Mouse (Mus musculus): ENCODE measurements at regions not wholly inside any gene's neighbourhood (a gene's known extent, or its start where the extent isn't known, plus 50 kb on each side); places are given as distances from the start of the nearest gene placed in this dataset.

- Histone ChIP-seq H3K9me3 (ENCODE audit: control insufficient read depth, low read length) (no peaks in the 10 kb centered on the region), H3K9ac (ENCODE audit: low read depth, low read length) (no peak overlapping the region), H3K4me1 (replicated peaks; ENCODE audit: control insufficient read depth, insufficient read depth, low read length) (no peaks in the 10 kb centered on the region), H3K4me3 (ENCODE audit: low read depth, low read length) (no peak overlapping the region), H3K36me3 (ENCODE audit: control insufficient read depth, insufficient read depth, low read length) (no peaks in the 10 kb centered on the region), H3K27me3 (replicated peaks; ENCODE audit: control insufficient read depth, insufficient read depth, low read length) (no peaks in the 10 kb centered on the region), H3K27ac (ENCODE audit: low read depth, low read length) (no peak overlapping the region), H3K4me2 (no peak overlapping the region)
- ATAC-seq (replicated peaks; ENCODE audit: low FRiP score) (no peak), DNase-seq (ENCODE audit: low spot score) (no peak)
- 56% methylated on average over 5 of the region's 5 CpGs for WGBS
These were observed 122.2 kb upstream of the Myo3a start for GRCm38 (mm10) chr2:22105150-22105549.

- H3K4me1 ChIP-seq (replicated peaks; ENCODE audit: control insufficient read depth, insufficient read depth, low read length), result no peaks in the 10 kb centered on the region
- WGBS, result 51% methylated on average over 2 of the region's 2 CpGs
- no peaks in the 10 kb centered on the region for H3K27me3 ChIP-seq (replicated peaks; ENCODE audit: control insufficient read depth, insufficient read depth, low read length)
- H3K4me2 ChIP-seq, result no peak overlapping the region
- ATAC-seq (replicated peaks; ENCODE audit: low FRiP score) (no peak), DNase-seq (ENCODE audit: low spot score) (no peak)
- no peak overlapping the region for H3K27ac ChIP-seq (ENCODE audit: low read depth, low read length)
- H3K9ac ChIP-seq (ENCODE audit: low read depth, low read length), result no peak overlapping the region
- H3K36me3 ChIP-seq (ENCODE audit: control insufficient read depth, insufficient read depth, low read length), result no peaks in the 10 kb centered on the region
- no peaks in the 10 kb centered on the region for H3K9me3 ChIP-seq (ENCODE audit: control insufficient read depth, low read length)
- no peak overlapping the region for H3K4me3 ChIP-seq (ENCODE audit: low read depth, low read length)
These were observed 77.6 kb upstream of the Myo3a start for GRCm38 (mm10) chr2:22149721-22150120.

GRCm38 (mm10) chr2:22156576-22156975 is 70.7 kb upstream of the Myo3a start:
- H3K27ac ChIP-seq (ENCODE audit: low read depth, low read length), result no peak overlapping the region
- H3K4me3 ChIP-seq (ENCODE audit: low read depth, low read length), result no peak overlapping the region
- DNase-seq (ENCODE audit: low spot score), result no peak
- H3K9ac ChIP-seq (ENCODE audit: low read depth, low read length), result no peak overlapping the region
- no peaks in the 10 kb centered on the region for H3K4me1 ChIP-seq (replicated peaks; ENCODE audit: control insufficient read depth, insufficient read depth, low read length)
- no peaks in the 10 kb centered on the region for H3K9me3 ChIP-seq (ENCODE audit: control insufficient read depth, low read length)
- H3K36me3 ChIP-seq (ENCODE audit: control insufficient read depth, insufficient read depth, low read length), result no peaks in the 10 kb centered on the region
- H3K4me2 ChIP-seq, result no peak overlapping the region
- ATAC-seq (replicated peaks; ENCODE audit: low FRiP score), result no peak
- whole genome bisulfite sequencing, result 75% methylated on average over 2 of the region's 2 CpGs
- no peaks in the 10 kb centered on the region for H3K27me3 ChIP-seq (replicated peaks; ENCODE audit: control insufficient read depth, insufficient read depth, low read length)

GRCm38 (mm10) chr2:22165443-22165842 is 61.9 kb upstream of the Myo3a start:
- Histone ChIP-seq H3K9ac (ENCODE audit: low read depth, low read length) (no peak overlapping the region), H3K4me1 (replicated peaks; ENCODE audit: control insufficient read depth, insufficient read depth, low read length) (no peaks in the 10 kb centered on the region), H3K4me2 (no peak overlapping the region), H3K27me3 (replicated peaks; ENCODE audit: control insufficient read depth, insufficient read depth, low read length) (no peaks in the 10 kb centered on the region), H3K4me3 (ENCODE audit: low read depth, low read length) (no peak overlapping the region), H3K9me3 (ENCODE audit: control insufficient read depth, low read length) (no peaks in the 10 kb centered on the region), H3K27ac (ENCODE audit: low read depth, low read length) (no peak overlapping the region), H3K36me3 (ENCODE audit: control insufficient read depth, insufficient read depth, low read length) (no peaks in the 10 kb centered on the region)
- ATAC-seq (replicated peaks; ENCODE audit: low FRiP score), result no peak
- DNase-seq (ENCODE audit: low spot score), result no peak
- WGBS, result 95% methylated on average over 5 of the region's 5 CpGs

- Histone ChIP-seq H3K9ac (ENCODE audit: low read depth, low read length) (no peak overlapping the region), H3K36me3 (ENCODE audit: control insufficient read depth, insufficient read depth, low read length) (no peaks in the 10 kb centered on the region), H3K4me2 (no peak overlapping the region), H3K4me3 (ENCODE audit: low read depth, low read length) (no peak overlapping the region), H3K27ac (ENCODE audit: low read depth, low read length) (no peak overlapping the region), H3K9me3 (ENCODE audit: control insufficient read depth, low read length) (no peaks in the 10 kb centered on the region), H3K27me3 (replicated peaks; ENCODE audit: control insufficient read depth, insufficient read depth, low read length) (no peaks in the 10 kb centered on the region), H3K4me1 (replicated peaks; ENCODE audit: control insufficient read depth, insufficient read depth, low read length) (no peaks in the 10 kb centered on the region)
- ATAC-seq (replicated peaks; ENCODE audit: low FRiP score) (no peak), DNase-seq (ENCODE audit: low spot score) (no peak)
These were observed 61.4 kb upstream of the Myo3a start for GRCm38 (mm10) chr2:22165919-22166318.

Measured in liver, embryonic 11.5 days (tissue).